ENCODE assay signal across 22 mouse cellular contexts in genomic region chr6:95701786-95702185, GRCm38 (mm10). TPM values are rescaled to one million over a fixed set of nuclear protein-coding genes. Genes with fewer than 3 reads are reported as not detected.
DNase-seq lines count a peak whose midpoint lies in the region; ATAC-seq and TF ChIP-seq lines count a peak whose summit lies in the region.
"Had no signal": no experiment of that assay in that cellular context is flagged by ENCODE, and none has a peak within 500 bp of the region (broad histone marks: within the 10 kb centered on the region; RNA-seq: fewer than 3 reads in every experiment).

No protein-coding gene starts in this region.

- DNase-seq in adrenal gland, adult 2 months = peak; percentile 33
- DNase-seq in adrenal gland, adult 8-10 months = no peak
- DNase-seq in kidney, adult 8-10 months = no peak
- DNase-seq in lung, postnatal 0 days (ENCODE audit: low spot score) = no peak
- DNase-seq in lung, postnatal 36 days = no peak
- DNase-seq in left cerebral cortex, postnatal 10 days (ENCODE audit: extremely low spot score in 1 of 2, low spot score in 2 of 2) = no peak
- DNase-seq: adrenal gland, postnatal 25 days; cerebellum, adult 8-10 months; forebrain, postnatal 0 days; gastrocnemius, postnatal 14 days; heart, adult 18-20 months; lung, adult 18-20 months; lung, postnatal 4 days; right cerebral cortex, adult 18-20 months; thymus, postnatal 36 days had no signal

- H3K4me2 ChIP-seq in kidney, embryonic 16.5 days (replicated peaks; ENCODE audit: low read depth, low read length) = no peak overlapping the region
- H3K4me2 ChIP-seq in lung, postnatal 0 days (replicated peaks; ENCODE audit: low read depth, low read length) = no peak overlapping the region
- H3K4me2 ChIP-seq in stomach, embryonic 16.5 days (ENCODE audit: low read depth, low read length) = no peak overlapping the region
- H3K4me2 ChIP-seq: embryonic facial prominence, embryonic 15.5 days; heart, embryonic 12.5 days; hindbrain, embryonic 13.5 days; limb, embryonic 13.5 days had no signal

- intact Hi-C loops in left cerebral cortex, postnatal 10 days (cut with DNase I) = no loop called here

- H3K9me3 ChIP-seq in kidney, embryonic 16.5 days (ENCODE audit: low read length) = no peaks in the 10 kb centered on the region
- H3K9me3 ChIP-seq in lung, postnatal 0 days (ENCODE audit: low read length) = no peaks in the 10 kb centered on the region
- H3K9me3 ChIP-seq in stomach, embryonic 16.5 days (replicated peaks; ENCODE audit: control insufficient read depth, low read length) = no peaks in the 10 kb centered on the region
- H3K9me3 ChIP-seq: embryonic facial prominence, embryonic 15.5 days; heart, embryonic 12.5 days; hindbrain, embryonic 13.5 days; limb, embryonic 13.5 days; midbrain, embryonic 10.5 days had no signal

- no peaks in the 10 kb centered on the region for H3K27me3 ChIP-seq in kidney, embryonic 16.5 days (ENCODE audit: insufficient read depth, low read length)
- H3K27me3 ChIP-seq in lung, postnatal 0 days (replicated peaks; ENCODE audit: insufficient read depth, low read length) = no peaks in the 10 kb centered on the region
- H3K27me3 ChIP-seq in stomach, embryonic 16.5 days (ENCODE audit: control insufficient read depth, insufficient read depth, low read length) = no peaks in the 10 kb centered on the region
- H3K27me3 ChIP-seq: embryonic facial prominence, embryonic 15.5 days; heart, embryonic 12.5 days; hindbrain, embryonic 13.5 days; limb, embryonic 13.5 days had no signal

- no peaks in the 10 kb centered on the region for H3K36me3 ChIP-seq in kidney, embryonic 16.5 days (ENCODE audit: insufficient read depth, low read length)
- H3K36me3 ChIP-seq in lung, postnatal 0 days (ENCODE audit: insufficient read depth, low read length) = no peaks in the 10 kb centered on the region
- H3K36me3 ChIP-seq in stomach, embryonic 16.5 days (ENCODE audit: control insufficient read depth, insufficient read depth, low read length) = no peaks in the 10 kb centered on the region
- H3K36me3 ChIP-seq: embryonic facial prominence, embryonic 15.5 days; heart, embryonic 12.5 days; hindbrain, embryonic 13.5 days; limb, embryonic 13.5 days; midbrain, embryonic 10.5 days had no signal

- 23% methylated on average over 7 of the region's 7 CpGs for WGBS in kidney, embryonic 16.5 days
- 27% methylated on average over 7 of the region's 7 CpGs for WGBS in lung, postnatal 0 days
- 42% methylated on average over 7 of the region's 7 CpGs for WGBS in stomach, embryonic 16.5 days

- ATAC-seq in kidney, embryonic 16.5 days (ENCODE audit: low FRiP score, low TSS enrichment) = peak; percentile 64; the same call in 1 of the 2 replicates
- ATAC-seq in lung, postnatal 0 days = peak; percentile 19
- no peak for ATAC-seq in stomach, embryonic 16.5 days (ENCODE audit: insufficient read depth, low FRiP score)
- ATAC-seq: forebrain, postnatal 0 days had no signal

- TF ChIP-seq EP300 in lung, postnatal 0 days (IDR thresholded peaks at IDR 0.05) = no peak

- 0 out of 2 replicates have a peak, but pooled peaks have one; percentile 17 for TF ChIP-seq CTCF in lung, postnatal 0 days (IDR thresholded peaks at IDR 0.05)

- H3K4me3 ChIP-seq in kidney, embryonic 16.5 days (ENCODE audit: low read length) = no peak overlapping the region
- H3K4me3 ChIP-seq in lung, postnatal 0 days (ENCODE audit: low read depth, low read length) = no peak overlapping the region
- H3K4me3 ChIP-seq in stomach, embryonic 16.5 days (replicated peaks; ENCODE audit: low read length) = no peak overlapping the region
- H3K4me3 ChIP-seq: embryonic facial prominence, embryonic 15.5 days; heart, embryonic 12.5 days; hindbrain, embryonic 13.5 days; limb, embryonic 13.5 days; midbrain, embryonic 10.5 days had no signal

- no peak overlapping the region for H3K9ac ChIP-seq in kidney, embryonic 16.5 days (replicated peaks; ENCODE audit: low read length)
- H3K9ac ChIP-seq in lung, postnatal 0 days (replicated peaks; ENCODE audit: low read depth) = no peak overlapping the region
- no peak overlapping the region for H3K9ac ChIP-seq in stomach, embryonic 16.5 days (ENCODE audit: low read length)
- H3K9ac ChIP-seq: embryonic facial prominence, embryonic 15.5 days; forebrain, postnatal 0 days; heart, embryonic 12.5 days; hindbrain, embryonic 13.5 days; limb, embryonic 13.5 days had no signal

- H3K4me1 ChIP-seq in kidney, embryonic 16.5 days (ENCODE audit: insufficient read depth, low read length) = peaks cover 25% of the 10 kb centered on the region
- H3K4me1 ChIP-seq in lung, postnatal 0 days (ENCODE audit: insufficient read depth, low read depth, low read length) = peaks cover 7% of the 10 kb centered on the region; the same call in 1 of the 2 replicates
- peaks cover 21% of the 10 kb centered on the region for H3K4me1 ChIP-seq in stomach, embryonic 16.5 days (ENCODE audit: control insufficient read depth, insufficient read depth, low read length)

- peak overlapping the region; percentile 48 for H3K27ac ChIP-seq in kidney, embryonic 16.5 days (ENCODE audit: low read length)
- H3K27ac ChIP-seq in lung, postnatal 0 days (ENCODE audit: low read length) = 0 out of 2 replicates have a peak overlapping the region, but pooled peaks have one; percentile 26
- H3K27ac ChIP-seq in stomach, embryonic 16.5 days (ENCODE audit: low read length) = 0 out of 2 replicates have a peak overlapping the region, but pooled peaks have one; percentile 14
- H3K27ac ChIP-seq: embryonic facial prominence, embryonic 15.5 days; hindbrain, embryonic 13.5 days; limb, embryonic 13.5 days; midbrain, embryonic 10.5 days had no signal

RNA-seq across cellular contexts. Expression of gene Suclg2, which starts 16.8 kb away (rescaled TPM):
- total RNA-seq in adrenal gland, adult 2 months (2021) = 100 to 1,000 TPM; 121 to 173 TPM
- 16.9 and 23.0 TPM in 2 replicates for polyA plus RNA-seq in adrenal gland, adult 2 months (2012; rRNA removed)
- total RNA-seq in adrenal gland, adult 8-10 months (2022) = 100 to 1,000 TPM; 112 to 157 (median 136) TPM
- 121 and 128 TPM in 2 replicates for polyA plus RNA-seq in kidney, embryonic 16.5 days (2015; fragmentation: Nextera tagmentation; extraction: Ambion mirVana)
- polyA plus RNA-seq in lung, postnatal 0 days (2015; fragmentation: Nextera tagmentation; extraction: Ambion mirVana) = 37.4 and 40.1 TPM in 2 replicates
- 93.5 and 97.1 TPM in 2 replicates for polyA plus RNA-seq in stomach, embryonic 16.5 days (2015; fragmentation: Nextera tagmentation; extraction: Ambion mirVana)
- total RNA-seq in left cerebral cortex, postnatal 10 days (2021) = 10 to 100 TPM; 14.4 to 15.3 TPM
